Mouse (Mus musculus): ENCODE results near the gene Srsf10. TPM values are rescaled to one million over a fixed set of nuclear protein-coding genes. Genes with fewer than 3 reads are reported as not detected.

The Srsf10 gene
- total RNA-seq, 1 experiment: 178 TPM

DNA sequence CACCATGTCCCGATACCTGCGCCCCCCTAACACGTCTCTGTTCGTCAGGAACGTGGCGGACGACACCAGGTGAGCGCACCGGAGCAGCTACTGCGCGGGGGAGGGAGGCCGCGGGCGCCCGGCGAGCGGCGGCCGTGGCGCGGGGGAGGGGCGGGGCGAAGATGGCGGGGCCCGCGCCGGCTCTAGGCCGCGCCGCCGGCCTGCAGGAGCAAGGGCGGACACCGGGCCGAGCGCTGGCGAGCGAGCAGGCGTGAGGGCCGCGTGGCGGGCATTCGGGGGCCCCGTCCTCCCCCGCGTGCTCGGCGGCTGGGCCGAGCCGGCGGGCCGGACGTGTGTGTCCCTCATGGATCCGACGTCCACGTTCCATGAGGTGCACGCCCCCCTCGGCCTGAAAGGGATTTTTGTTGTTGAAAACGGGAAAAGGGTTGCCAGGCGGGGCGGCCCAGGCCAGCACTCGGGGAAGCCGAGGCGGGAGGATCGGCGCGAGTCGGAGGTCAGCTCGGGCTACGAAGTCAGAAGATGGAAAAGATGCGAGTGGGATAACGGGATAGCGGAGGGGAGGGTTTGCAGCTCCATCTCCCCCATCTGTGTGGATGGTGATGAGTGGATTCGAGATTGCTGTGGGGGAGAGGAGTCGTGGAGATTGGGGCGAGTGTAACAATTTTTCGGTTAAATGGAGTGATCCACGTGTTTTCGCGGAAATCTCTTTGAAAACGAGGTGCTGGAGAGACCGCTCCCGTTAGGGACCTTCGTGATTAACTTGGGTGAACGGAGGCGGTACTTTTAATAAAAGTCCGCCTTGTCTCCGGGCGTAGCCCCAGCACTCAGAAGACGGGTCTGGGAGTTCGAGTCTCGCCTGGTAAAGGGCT, 910 bp downstream of the Srsf10 start:
- H3K4me3 ChIP-seq (ENCODE audit: insufficient read depth in 1 of 2, low read depth in 1 of 2, low read length in 2 of 2, poor library complexity in 1 of 2, severe bottlenecking in 1 of 2): peak overlapping the region; percentile 89 to 98
- DNase-seq (ENCODE audit: low read depth, low spot score): no peak
- peaks cover 2 to 10% of the 10 kb centered on the region in 2 experiments; a peak in 3 of 4 replicates for H3K4me1 ChIP-seq (ENCODE audit: control insufficient read depth in 2 of 2, insufficient read depth in 2 of 2, low read length in 2 of 2, poor library complexity in 1 of 2)
- peak overlapping the region; percentile 100 for H3K9ac ChIP-seq (ENCODE audit: insufficient read depth, low read depth, low read length, poor library complexity, severe bottlenecking)
- H3K36me3 ChIP-seq (ENCODE audit: control insufficient read depth, insufficient read depth, low read length, poor library complexity, severe bottlenecking): peaks cover under 1% of the 10 kb centered on the region
- TF ChIP-seq MAFK (IDR thresholded peaks at IDR 0.05; ENCODE audit: insufficient read depth, low read depth, low read length): no peak
- no peak for TF ChIP-seq CHD2 (IDR thresholded peaks at IDR 0.05; ENCODE audit: low read depth, low read length)
- no peak for TF ChIP-seq ZNF384 (IDR thresholded peaks at IDR 0.05; ENCODE audit: low read depth, low read length)
- TF ChIP-seq ZC3H11A (IDR thresholded peaks at IDR 0.05; ENCODE audit: borderline replicate concordance, low read depth, low read length): no peak
- TF ChIP-seq HCFC1 (IDR thresholded peaks at IDR 0.05; ENCODE audit: borderline replicate concordance, insufficient read depth, low read length): no peak
- in situ Hi-C loops (cut with MboI; ENCODE audit: low sequenced_read_pairs in 2 of 2, unreplicated experiment in 2 of 2): no loop called here
- H3K27ac ChIP-seq (ENCODE audit: insufficient read depth, low read depth, low read length, poor library complexity, severe bottlenecking): peak overlapping the region; percentile 94
- no peaks in the 10 kb centered on the region for H3K9me3 ChIP-seq (ENCODE audit: control insufficient read depth, insufficient read depth, low read depth, low read length)

DNA sequence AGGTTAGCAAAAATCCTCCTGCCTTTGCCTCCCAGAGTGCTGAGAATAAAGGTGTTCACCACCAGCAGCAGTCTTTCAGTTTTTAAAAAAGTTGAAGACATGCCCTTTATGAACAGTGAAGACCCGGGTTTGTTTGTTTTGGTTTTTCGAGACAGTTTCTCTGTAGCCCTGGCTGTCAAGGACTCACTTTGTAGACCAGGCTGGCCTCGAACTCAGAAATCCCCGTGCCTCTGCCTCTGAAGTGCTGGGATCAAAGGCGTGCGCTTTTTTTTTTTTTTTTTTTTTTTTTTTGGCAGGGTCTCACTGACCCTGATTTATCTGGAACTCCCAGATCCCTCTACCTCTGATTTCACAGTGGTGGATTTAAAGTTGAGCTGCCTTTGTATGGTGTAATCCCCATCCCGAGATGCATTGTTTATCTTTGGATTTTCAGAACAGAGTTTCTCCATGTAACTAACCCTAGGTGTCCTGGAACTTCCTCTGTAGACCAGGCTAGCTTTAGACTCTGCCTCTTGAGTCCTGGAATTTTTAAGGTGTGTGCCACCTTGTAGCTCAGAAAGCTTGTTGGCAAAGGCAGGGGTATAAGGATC, 2.1 kb downstream of the Srsf10 start:
- Histone ChIP-seq H3K9me3 (ENCODE audit: control insufficient read depth, insufficient read depth, low read depth, low read length) (no peaks in the 10 kb centered on the region), H3K36me3 (ENCODE audit: control insufficient read depth, insufficient read depth, low read length, poor library complexity, severe bottlenecking) (peaks cover 7% of the 10 kb centered on the region), H3K27ac (ENCODE audit: insufficient read depth, low read depth, low read length, poor library complexity, severe bottlenecking) (no peak overlapping the region), H3K9ac (ENCODE audit: insufficient read depth, low read depth, low read length, poor library complexity, severe bottlenecking) (peak overlapping the region; percentile 68; the same call in 1 of the 2 replicates), H3K4me1 (ENCODE audit: control insufficient read depth in 2 of 2, insufficient read depth in 2 of 2, low read length in 2 of 2, poor library complexity in 1 of 2) (peaks cover 2 to 10% of the 10 kb centered on the region in 2 experiments; a peak in 3 of 4 replicates), H3K4me3 (ENCODE audit: insufficient read depth in 1 of 2, low read depth in 1 of 2, low read length in 2 of 2, poor library complexity in 1 of 2, severe bottlenecking in 1 of 2) (peak overlapping the region; percentile 89 to 98)
- DNase-seq (ENCODE audit: low read depth, low spot score): no peak
- in situ Hi-C loops (cut with MboI; ENCODE audit: low sequenced_read_pairs in 2 of 2, unreplicated experiment in 2 of 2): no loop called here
- TF ChIP-seq ZC3H11A (IDR thresholded peaks at IDR 0.05; ENCODE audit: borderline replicate concordance, low read depth, low read length) (no peak), ZNF384 (IDR thresholded peaks at IDR 0.05; ENCODE audit: low read depth, low read length) (peak; percentile 51; the same call in 1 of the 2 replicates)

DNA sequence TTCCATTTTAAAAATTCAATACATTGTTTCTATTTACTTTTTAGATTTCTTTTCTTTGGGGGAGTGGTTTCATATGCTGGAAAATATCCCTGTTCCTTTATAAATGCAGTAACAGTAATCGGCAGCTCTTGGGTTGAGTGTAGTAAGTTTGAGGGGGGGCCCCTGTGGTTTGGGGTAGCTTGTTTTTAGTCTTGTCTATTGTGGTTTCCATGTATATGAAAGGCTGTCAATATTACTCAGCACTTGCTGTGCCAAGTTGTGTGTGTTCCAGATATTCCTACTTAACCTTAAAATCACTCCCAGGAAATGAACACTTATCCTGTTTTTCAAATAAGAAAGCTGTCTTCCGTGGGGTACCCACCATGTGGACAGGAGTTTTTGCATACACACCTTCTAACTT, 13.4 kb downstream of the Srsf10 start:
- TF ChIP-seq ZNF384 (IDR thresholded peaks at IDR 0.05; ENCODE audit: low read depth, low read length) (no peak), MAFK (IDR thresholded peaks at IDR 0.05; ENCODE audit: insufficient read depth, low read depth, low read length) (no peak), HCFC1 (IDR thresholded peaks at IDR 0.05; ENCODE audit: borderline replicate concordance, insufficient read depth, low read length) (no peak), CHD2 (IDR thresholded peaks at IDR 0.05; ENCODE audit: low read depth, low read length) (no peak), ZC3H11A (IDR thresholded peaks at IDR 0.05; ENCODE audit: borderline replicate concordance, low read depth, low read length) (no peak)
- no peaks in the 10 kb centered on the region; a peak in 1 of 4 replicates for H3K4me1 ChIP-seq (ENCODE audit: control insufficient read depth in 2 of 2, insufficient read depth in 2 of 2, low read length in 2 of 2, poor library complexity in 1 of 2)
- no peak overlapping the region for H3K9ac ChIP-seq (ENCODE audit: insufficient read depth, low read depth, low read length, poor library complexity, severe bottlenecking)
- DNase-seq (ENCODE audit: low read depth, low spot score): no peak
- in situ Hi-C loops (cut with MboI; ENCODE audit: low sequenced_read_pairs in 2 of 2, unreplicated experiment in 2 of 2): no loop called here
- no peaks in the 10 kb centered on the region for H3K9me3 ChIP-seq (ENCODE audit: control insufficient read depth, insufficient read depth, low read depth, low read length)
- H3K27ac ChIP-seq (ENCODE audit: insufficient read depth, low read depth, low read length, poor library complexity, severe bottlenecking): no peak overlapping the region
- H3K4me3 ChIP-seq (ENCODE audit: insufficient read depth in 1 of 2, low read depth in 1 of 2, low read length in 2 of 2, poor library complexity in 1 of 2, severe bottlenecking in 1 of 2): no peak overlapping the region
- H3K36me3 ChIP-seq (ENCODE audit: control insufficient read depth, insufficient read depth, low read length, poor library complexity, severe bottlenecking): peaks cover 9% of the 10 kb centered on the region

DNA sequence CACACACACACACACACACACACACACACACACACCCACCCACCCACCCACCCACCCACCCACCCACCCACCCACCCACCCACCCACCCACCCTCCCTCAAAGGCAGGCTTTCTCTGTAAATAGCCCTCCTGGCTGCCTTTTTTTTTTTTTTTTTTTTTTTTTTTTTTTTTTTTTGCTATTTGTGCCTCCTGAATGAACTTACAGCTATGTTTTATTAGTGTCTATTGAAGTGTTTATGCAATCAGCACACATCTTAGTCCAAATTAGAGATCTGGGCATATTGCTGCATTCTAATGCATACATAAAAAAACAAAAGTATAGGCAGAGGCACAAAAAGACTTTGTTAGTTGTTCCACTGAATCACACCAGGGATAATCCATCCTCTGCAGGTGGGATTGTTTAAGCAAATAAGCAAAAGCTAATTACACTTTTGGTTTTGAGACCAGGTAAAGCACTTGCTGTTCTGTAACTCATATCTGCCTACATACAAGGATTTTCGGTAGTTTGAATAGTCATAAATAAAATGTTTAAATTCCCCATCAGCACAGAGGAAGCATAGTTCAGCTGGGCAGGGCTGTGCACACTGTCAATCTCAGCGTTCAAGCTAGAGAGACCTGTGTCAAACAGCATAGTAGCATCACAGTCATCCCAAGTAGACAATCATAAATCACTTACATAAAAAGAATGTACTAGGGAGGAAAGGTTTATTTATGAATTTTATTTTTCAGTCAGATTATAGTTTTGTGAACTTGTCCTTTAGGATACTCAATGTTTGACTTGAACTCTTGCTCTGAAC, 14.9 kb downstream of the Srsf10 start:
- no peak overlapping the region for H3K27ac ChIP-seq (ENCODE audit: insufficient read depth, low read depth, low read length, poor library complexity, severe bottlenecking)
- H3K36me3 ChIP-seq (ENCODE audit: control insufficient read depth, insufficient read depth, low read length, poor library complexity, severe bottlenecking): peaks cover 9% of the 10 kb centered on the region
- no peaks in the 10 kb centered on the region for H3K9me3 ChIP-seq (ENCODE audit: control insufficient read depth, insufficient read depth, low read depth, low read length)
- in situ Hi-C loops (cut with MboI; ENCODE audit: low sequenced_read_pairs in 2 of 2, unreplicated experiment in 2 of 2): no loop called here
- no peak for DNase-seq (ENCODE audit: low read depth, low spot score)
- no peak overlapping the region for H3K4me3 ChIP-seq (ENCODE audit: insufficient read depth in 1 of 2, low read depth in 1 of 2, low read length in 2 of 2, poor library complexity in 1 of 2, severe bottlenecking in 1 of 2)
- peaks cover 3 to 4% of the 10 kb centered on the region in 2 experiments; a peak in 2 of 4 replicates for H3K4me1 ChIP-seq (ENCODE audit: control insufficient read depth in 2 of 2, insufficient read depth in 2 of 2, low read length in 2 of 2, poor library complexity in 1 of 2)
- no peak overlapping the region for H3K9ac ChIP-seq (ENCODE audit: insufficient read depth, low read depth, low read length, poor library complexity, severe bottlenecking)
- TF ChIP-seq ZC3H11A (IDR thresholded peaks at IDR 0.05; ENCODE audit: borderline replicate concordance, low read depth, low read length) (no peak), ZNF384 (IDR thresholded peaks at IDR 0.05; ENCODE audit: low read depth, low read length) (0 out of 2 replicates have a peak, but pooled peaks have one; percentile 42)

Measured in ES-E14 (cell line).